In genomic region chr3:155459701-155460481, GRCm38 (mm10) we compare ENCODE assay signal across 20 mouse cellular contexts.
DNase-seq lines count a peak whose midpoint lies in the region; ATAC-seq and TF ChIP-seq lines count a peak whose summit lies in the region.
"Had no signal": no experiment of that assay in that cellular context is flagged by ENCODE, and none has a peak within 500 bp of the region (broad histone marks: within the 10 kb centered on the region; RNA-seq: fewer than 3 reads in every experiment).

No protein-coding gene starts in this region.

- ATAC-seq in neural tube, embryonic 14.5 days (ENCODE audit: low read depth): 0 out of 2 replicates have a peak, but pooled peaks have one; percentile 34
- peak; percentile 86 for ATAC-seq in forebrain, postnatal 0 days
- ATAC-seq in midbrain, embryonic 14.5 days (ENCODE audit: low FRiP score, low TSS enrichment): no peak; the same call in 1 of the 2 replicates
- no peak for ATAC-seq in kidney, embryonic 15.5 days (replicated peaks; ENCODE audit: low FRiP score)

- no peak for TF ChIP-seq CTCF in forebrain, postnatal 0 days (IDR thresholded peaks at IDR 0.05; ENCODE audit: low read depth)

- no peak for DNase-seq in neural tube, embryonic 10.5 days (ENCODE audit: extremely low spot score, low spot score)
- DNase-seq in forebrain, postnatal 0 days: peak; percentile 63
- peak; percentile 75 for DNase-seq in midbrain, embryonic 14.5 days
- DNase-seq in cerebellum, postnatal 36 days: no peak
- DNase-seq in T-cell, adult 2 months (ENCODE audit: low spot score): no peak
- DNase-seq: cerebellum, postnatal 10 days; gastrocnemius, postnatal 36 days; heart, postnatal 14 days; kidney, adult 9 months; layer of hippocampus, postnatal 36 days; lung, adult 2 months; retina, postnatal 1 day had no signal

- WGBS in neural tube, embryonic 14.5 days: 69% methylated on average over 16 of the region's 16 CpGs
- WGBS in forebrain, postnatal 0 days: 66% methylated on average over 16 of the region's 16 CpGs
- 53% methylated on average over 16 of the region's 16 CpGs for WGBS in midbrain, embryonic 14.5 days
- WGBS in kidney, embryonic 15.5 days: 90% methylated on average over 16 of the region's 16 CpGs

- no peaks in the 10 kb centered on the region for H3K36me3 ChIP-seq in neural tube, embryonic 14.5 days (ENCODE audit: control insufficient read depth, insufficient read depth, low read length)
- no peaks in the 10 kb centered on the region for H3K36me3 ChIP-seq in forebrain, postnatal 0 days (ENCODE audit: insufficient read depth)
- H3K36me3 ChIP-seq in midbrain, embryonic 14.5 days (ENCODE audit: control insufficient read depth, insufficient read depth, low read length): no peaks in the 10 kb centered on the region
- no peaks in the 10 kb centered on the region for H3K36me3 ChIP-seq in kidney, embryonic 15.5 days
- H3K36me3 ChIP-seq: embryonic facial prominence, embryonic 10.5 days; limb, embryonic 10.5 days; neural tube, embryonic 12.5 days had no signal

- H3K9ac ChIP-seq in neural tube, embryonic 14.5 days (replicated peaks; ENCODE audit: low read depth, low read length): no peak overlapping the region
- no peak overlapping the region for H3K9ac ChIP-seq in forebrain, postnatal 0 days
- no peak overlapping the region for H3K9ac ChIP-seq in midbrain, embryonic 14.5 days (replicated peaks; ENCODE audit: low read length)
- H3K9ac ChIP-seq in kidney, embryonic 15.5 days: no peak overlapping the region
- H3K9ac ChIP-seq: neural tube, embryonic 12.5 days had no signal

- no peak overlapping the region for H3K4me2 ChIP-seq in neural tube, embryonic 14.5 days (ENCODE audit: low read depth, low read length)
- H3K4me2 ChIP-seq in forebrain, postnatal 0 days (ENCODE audit: low read depth): no peak overlapping the region
- no peak overlapping the region for H3K4me2 ChIP-seq in midbrain, embryonic 14.5 days (ENCODE audit: low read length)
- no peak overlapping the region for H3K4me2 ChIP-seq in kidney, embryonic 15.5 days
- H3K4me2 ChIP-seq: heart, embryonic 11.5 days; liver, embryonic 11.5 days; neural tube, embryonic 12.5 days had no signal

- no peaks in the 10 kb centered on the region for H3K4me1 ChIP-seq in neural tube, embryonic 14.5 days (ENCODE audit: control insufficient read depth, insufficient read depth, low read length)
- H3K4me1 ChIP-seq in forebrain, postnatal 0 days (ENCODE audit: insufficient read depth): 0 out of 2 replicates have a peak, but pooled peaks cover 4% of the 10 kb centered on the region
- no peaks in the 10 kb centered on the region for H3K4me1 ChIP-seq in midbrain, embryonic 14.5 days (ENCODE audit: control insufficient read depth, insufficient read depth, low read length)
- 0 out of 2 replicates have a peak, but pooled peaks cover 5% of the 10 kb centered on the region for H3K4me1 ChIP-seq in kidney, embryonic 15.5 days
- H3K4me1 ChIP-seq: embryonic facial prominence, embryonic 10.5 days; limb, embryonic 10.5 days; neural tube, embryonic 12.5 days had no signal

- no peak overlapping the region for H3K4me3 ChIP-seq in neural tube, embryonic 14.5 days (ENCODE audit: low read depth, low read length)
- H3K4me3 ChIP-seq in forebrain, postnatal 0 days (ENCODE audit: low read depth, low read length): no peak overlapping the region
- H3K4me3 ChIP-seq in midbrain, embryonic 14.5 days (replicated peaks; ENCODE audit: low read depth, low read length): no peak overlapping the region
- H3K4me3 ChIP-seq in kidney, embryonic 15.5 days (replicated peaks): no peak overlapping the region
- H3K4me3 ChIP-seq: embryonic facial prominence, embryonic 10.5 days; limb, embryonic 10.5 days; neural tube, embryonic 12.5 days had no signal

- no peaks in the 10 kb centered on the region for H3K9me3 ChIP-seq in neural tube, embryonic 14.5 days (ENCODE audit: control insufficient read depth, low read length)
- H3K9me3 ChIP-seq in forebrain, postnatal 0 days (ENCODE audit: low read length): no peaks in the 10 kb centered on the region
- no peaks in the 10 kb centered on the region for H3K9me3 ChIP-seq in midbrain, embryonic 14.5 days (ENCODE audit: control insufficient read depth, low read length)
- H3K9me3 ChIP-seq in kidney, embryonic 15.5 days (replicated peaks): no peaks in the 10 kb centered on the region
- H3K9me3 ChIP-seq: embryonic facial prominence, embryonic 10.5 days; limb, embryonic 10.5 days; neural tube, embryonic 12.5 days had no signal

- H3K27me3 ChIP-seq in neural tube, embryonic 14.5 days (ENCODE audit: control insufficient read depth, insufficient read depth, low read length): no peaks in the 10 kb centered on the region
- H3K27me3 ChIP-seq in forebrain, postnatal 0 days (ENCODE audit: insufficient read depth, low read length): no peaks in the 10 kb centered on the region
- no peaks in the 10 kb centered on the region for H3K27me3 ChIP-seq in midbrain, embryonic 14.5 days (ENCODE audit: control insufficient read depth, insufficient read depth, low read length)
- H3K27me3 ChIP-seq in kidney, embryonic 15.5 days: no peaks in the 10 kb centered on the region
- H3K27me3 ChIP-seq: neural tube, embryonic 12.5 days had no signal

- no peak overlapping the region for H3K27ac ChIP-seq in neural tube, embryonic 14.5 days (ENCODE audit: low read depth, low read length)
- peak overlapping the region; percentile 59 for H3K27ac ChIP-seq in forebrain, postnatal 0 days (ENCODE audit: low read depth, low read length)
- H3K27ac ChIP-seq in midbrain, embryonic 14.5 days (replicated peaks; ENCODE audit: low read depth, low read length): peak overlapping the region; percentile 69
- H3K27ac ChIP-seq in kidney, embryonic 15.5 days: no peak overlapping the region
- H3K27ac ChIP-seq: embryonic facial prominence, embryonic 10.5 days; limb, embryonic 10.5 days; macrophage; neural tube, embryonic 12.5 days had no signal

Comparison
In these comparisons a context has a peak if more than half of its experiments do, and no peak if none do; other contexts are left out.
1. ATAC-seq: peak in neural tube, embryonic 14.5 days (single experiment) and forebrain, postnatal 0 days (single experiment); none in midbrain, embryonic 14.5 days (single experiment) and kidney, embryonic 15.5 days (single experiment).
2. H3K27ac ChIP-seq: peak in forebrain, postnatal 0 days (single experiment) and midbrain, embryonic 14.5 days (single experiment); none in neural tube, embryonic 14.5 days (single experiment) and kidney, embryonic 15.5 days (single experiment).
3. DNase-seq: peak in forebrain, postnatal 0 days (single experiment) and midbrain, embryonic 14.5 days (single experiment); none in neural tube, embryonic 10.5 days (single experiment), cerebellum, postnatal 36 days (0 of 2) and T-cell, adult 2 months (single experiment).